Mouse (Mus musculus) lung, embryonic 14.5 days (tissue): ENCODE data around the gene Ccr3. TPM values are rescaled to one million over a fixed set of nuclear protein-coding genes. Genes with fewer than 3 reads are reported as not detected.

Experiments
- ATAC-seq: fragments of 200-750 bp; cut with Nextera tagmentation; 2 replicates; pipeline ENCODE4 v1.8.0; 2017; ENCODE audit warnings: mild to moderate bottlenecking, moderate TSS enrichment, moderate library complexity; ENCODE audit not compliant: insufficient read depth
- DNase-seq: peaks from one replicate; pipeline ENCODE4 v3.0.0-alpha.2; 2015
- H3K27ac ChIP-seq: fragments of 300-500 bp; sonication (generic); 2 replicates; pipeline ENCODE4 v1.5.1; 2014; ENCODE audit warnings: low read depth, mild to moderate bottlenecking, moderate library complexity
- H3K27me3 ChIP-seq: fragments of 300-500 bp; sonication (generic); 2 replicates; pipeline ENCODE4 v1.6.1; 2014; ENCODE audit warnings: low read length, control low read depth; ENCODE audit not compliant: insufficient read depth
- H3K36me3 ChIP-seq: fragments of 300-500 bp; sonication (generic); 2 replicates; pipeline ENCODE4 v1.6.1; 2014; ENCODE audit warnings: control low read depth; ENCODE audit not compliant: insufficient read depth
- H3K4me1 ChIP-seq: fragments of 300-500 bp; sonication (generic); 2 replicates; pipeline ENCODE4 v1.6.1; 2014; ENCODE audit warnings: antibody characterized with exemption, control low read depth; ENCODE audit not compliant: insufficient read depth
- H3K4me2 ChIP-seq: fragments of 300-500 bp; sonication (generic); 2 replicates; pipeline ENCODE4 v1.6.1; 2014; ENCODE audit warnings: mild to moderate bottlenecking
- H3K4me3 ChIP-seq: fragments of 300-500 bp; sonication (generic); 2 replicates; pipeline ENCODE4 v1.5.1; 2014; ENCODE audit warnings: low read depth, low read length
- H3K9ac ChIP-seq: fragments of 300-500 bp; sonication (generic); 2 replicates; pipeline ENCODE4 v1.6.1; 2014
- H3K9me3 ChIP-seq: fragments of 300-500 bp; sonication (generic); 2 replicates; pipeline ENCODE4 v1.6.1; 2016; ENCODE audit warnings: low read depth, low read length, control low read depth
- CTCF ChIP-seq: IDR thresholded peaks from 2 replicates; pipeline ENCODE4 v1.5.1; 2016; ENCODE audit warnings: antibody characterized with exemption, low read depth
- WGBS: fragments of 180-500 bp; shearing (Covaris S2); extraction: QIAGEN DNeasy Blood & Tissue Kit; methylation state at CpG from one replicate; pipeline ENCODE4 v1.1.7; 2014; 5-methylcytosine and 5-hydroxymethylcytosine counted together
- polyA plus RNA-seq: library from polyadenylated mRNA; unstranded; fragments of >200 nt; fragmentation: Nextera tagmentation; extraction: Ambion mirVana; gene quantifications from 2 replicates; pipeline ENCODE4 v1.2.1, GENCODE M21; 2014

Ccr3 gene
- polyA plus RNA-seq, 1 experiment from 2014 or later, result not detected

DNA sequence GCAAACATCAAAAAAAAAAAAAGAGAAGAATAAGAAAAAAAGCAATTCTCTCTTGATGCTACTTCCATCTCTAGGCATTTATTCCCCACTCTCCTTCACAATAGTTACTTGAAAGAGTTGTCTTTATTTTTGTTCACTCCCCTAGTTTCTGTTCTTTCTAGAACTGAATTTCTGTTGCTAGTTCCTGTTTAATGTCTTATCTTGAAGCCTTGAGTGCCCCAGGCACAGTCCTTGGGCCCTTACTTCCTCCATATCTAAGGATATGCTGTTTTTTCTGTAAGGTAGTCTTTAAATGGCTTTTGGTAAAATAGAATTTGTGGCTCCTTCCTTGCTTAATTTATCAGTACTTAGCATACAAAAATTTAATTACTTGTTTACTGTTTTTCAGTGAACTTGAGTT lies 36.8 kb upstream of the Ccr3 start:
- Histone ChIP-seq H3K4me3 (no peak overlapping the region), H3K9ac (no peak overlapping the region), H3K4me2 (no peak overlapping the region), H3K27me3 (no peaks in the 10 kb centered on the region), H3K36me3 (no peaks in the 10 kb centered on the region), H3K9me3 (no peaks in the 10 kb centered on the region), H3K4me1 (no peaks in the 10 kb centered on the region), H3K27ac (no peak overlapping the region)
- ATAC-seq (no peak), DNase-seq (no peak)
- TF ChIP-seq CTCF, result no peak

- no peaks in the 10 kb centered on the region for H3K4me1 ChIP-seq
- H3K4me2 ChIP-seq, result no peak overlapping the region
- TF ChIP-seq CTCF, result no peak
- no peak overlapping the region for H3K27ac ChIP-seq
- WGBS, result 69% methylated on average over 2 of the region's 2 CpGs
- H3K36me3 ChIP-seq, result no peaks in the 10 kb centered on the region
- no peak overlapping the region for H3K9ac ChIP-seq
- H3K9me3 ChIP-seq, result no peaks in the 10 kb centered on the region
- no peaks in the 10 kb centered on the region for H3K27me3 ChIP-seq
- no peak overlapping the region for H3K4me3 ChIP-seq
- DNase-seq (peak; percentile 52), ATAC-seq (peak; percentile 44; the same call in 1 of the 2 replicates)
Measured at GRCm38 (mm10) chr9:123986217-123986616, 35.6 kb upstream of the Ccr3 start.

GRCm38 (mm10) chr9:123989671-123990070 lies 32.1 kb upstream of the Ccr3 start:
- H3K4me3 ChIP-seq, result no peak overlapping the region
- no peak overlapping the region for H3K9ac ChIP-seq
- H3K27ac ChIP-seq, result no peak overlapping the region
- H3K27me3 ChIP-seq, result no peaks in the 10 kb centered on the region
- H3K9me3 ChIP-seq, result no peaks in the 10 kb centered on the region
- no peaks in the 10 kb centered on the region for H3K36me3 ChIP-seq
- H3K4me1 ChIP-seq, result no peaks in the 10 kb centered on the region
- WGBS, result 67% methylated on average over 3 of the region's 3 CpGs
- no peak for DNase-seq
- no peak overlapping the region for H3K4me2 ChIP-seq
- no peak for ATAC-seq
- TF ChIP-seq CTCF, result no peak

DNA sequence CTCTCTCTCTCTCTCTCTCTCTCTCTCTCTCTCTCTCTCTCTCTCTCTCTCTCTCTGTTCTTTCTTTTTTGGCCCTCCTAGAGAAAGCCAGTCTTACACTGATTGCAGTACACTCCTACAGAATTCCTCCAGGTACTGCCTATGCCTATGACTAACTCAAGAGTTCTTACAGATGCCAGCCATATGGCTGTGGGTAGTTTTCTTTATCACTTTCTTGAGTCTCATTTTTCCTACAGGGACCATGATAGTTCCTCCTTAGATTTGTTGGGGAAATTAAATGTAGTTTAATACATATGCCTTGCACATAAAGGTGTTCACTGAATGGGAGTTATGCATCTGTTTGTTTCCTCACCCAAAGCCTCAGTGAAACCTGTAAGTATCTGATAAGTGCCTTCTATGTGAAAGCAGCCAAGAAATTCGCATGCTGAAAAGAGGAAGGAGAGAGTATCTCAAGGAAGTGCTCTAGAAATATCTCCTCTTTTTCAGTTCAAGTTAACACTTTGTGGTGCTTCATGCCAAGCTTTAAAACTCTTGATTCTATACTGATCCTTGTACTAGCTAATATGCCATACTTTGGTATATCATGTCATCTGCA lies 30.4 kb upstream of the Ccr3 start:
- H3K27ac ChIP-seq, result no peak overlapping the region
- H3K4me1 ChIP-seq, result no peaks in the 10 kb centered on the region
- no peak overlapping the region for H3K9ac ChIP-seq
- TF ChIP-seq CTCF, result no peak
- WGBS, result 35% methylated on average over 1 of the region's 1 CpGs
- H3K4me2 ChIP-seq, result no peak overlapping the region
- H3K36me3 ChIP-seq, result no peaks in the 10 kb centered on the region
- no peaks in the 10 kb centered on the region for H3K9me3 ChIP-seq
- no peaks in the 10 kb centered on the region for H3K27me3 ChIP-seq
- H3K4me3 ChIP-seq, result no peak overlapping the region
- ATAC-seq, result no peak
- no peak for DNase-seq

DNA sequence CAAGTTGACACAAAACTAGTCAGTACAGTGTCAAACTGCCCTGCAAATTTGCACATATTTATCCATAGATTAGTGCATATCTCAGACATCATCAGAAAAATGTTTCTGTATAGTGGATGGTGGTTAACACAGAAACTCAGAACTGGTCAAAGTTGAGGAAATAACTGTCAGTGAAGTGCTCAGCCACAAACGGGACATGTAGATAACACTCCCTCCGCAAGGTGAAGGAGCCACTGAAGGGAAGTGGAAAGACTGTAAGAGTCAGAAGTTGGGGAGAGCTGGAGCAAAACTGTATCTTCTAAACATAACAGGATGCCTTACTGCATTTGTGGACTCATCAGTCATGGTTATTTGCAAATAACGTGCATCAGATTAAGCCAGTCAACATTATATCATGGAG lies 24.1 kb upstream of the Ccr3 start:
- no peak overlapping the region for H3K4me3 ChIP-seq
- DNase-seq (no peak), ATAC-seq (no peak)
- no peaks in the 10 kb centered on the region for H3K9me3 ChIP-seq
- H3K4me2 ChIP-seq, result no peak overlapping the region
- H3K27ac ChIP-seq, result no peak overlapping the region
- H3K36me3 ChIP-seq, result no peaks in the 10 kb centered on the region
- 51% methylated on average over 3 of the region's 3 CpGs for WGBS
- no peaks in the 10 kb centered on the region for H3K27me3 ChIP-seq
- no peak overlapping the region for H3K9ac ChIP-seq
- TF ChIP-seq CTCF, result no peak
- no peaks in the 10 kb centered on the region for H3K4me1 ChIP-seq

DNA sequence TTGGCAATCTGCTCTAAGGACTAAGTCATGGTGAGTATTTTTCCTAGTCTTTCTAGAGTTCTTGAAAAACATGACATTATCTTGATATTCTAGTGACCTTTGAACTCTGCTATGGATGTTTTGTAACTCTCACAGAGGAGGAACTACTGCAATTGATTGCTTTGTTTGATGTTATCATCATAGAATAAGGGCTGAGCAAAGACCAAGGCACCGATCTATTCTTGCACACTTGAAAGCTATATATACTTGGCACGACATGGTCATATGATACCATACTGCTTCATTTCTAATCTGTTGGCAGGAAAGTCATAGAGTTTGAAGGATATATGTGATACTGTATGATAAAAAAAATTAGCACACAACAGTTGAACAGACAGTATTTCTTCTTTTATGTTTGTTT lies 22.0 kb upstream of the Ccr3 start:
- ATAC-seq (no peak), DNase-seq (no peak)
- WGBS, result 80% methylated on average over 2 of the region's 2 CpGs
- Histone ChIP-seq H3K4me3 (no peak overlapping the region), H3K4me1 (no peaks in the 10 kb centered on the region), H3K4me2 (no peak overlapping the region), H3K9me3 (no peaks in the 10 kb centered on the region), H3K9ac (no peak overlapping the region), H3K36me3 (no peaks in the 10 kb centered on the region), H3K27me3 (no peaks in the 10 kb centered on the region), H3K27ac (no peak overlapping the region)
- TF ChIP-seq CTCF, result no peak

DNA sequence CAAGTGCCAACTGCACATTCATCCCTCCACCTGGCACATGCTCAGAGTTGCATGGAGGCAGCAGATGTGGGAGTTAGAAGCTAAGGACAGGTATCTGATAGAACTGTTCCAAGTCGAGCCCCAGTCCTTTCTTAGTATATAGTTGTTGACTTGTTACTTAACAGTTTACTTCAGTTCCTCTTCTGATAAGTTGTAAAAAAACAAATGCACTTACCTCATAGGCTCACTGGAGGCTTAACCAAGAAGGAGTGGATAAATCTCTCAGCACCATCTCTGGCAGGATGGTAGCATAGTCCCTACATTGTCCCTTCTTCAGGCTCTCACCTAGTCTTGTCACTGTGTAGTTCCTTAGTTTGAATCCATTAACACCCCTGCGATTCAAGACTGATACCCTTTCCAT lies 9.1 kb upstream of the Ccr3 start:
- no peak for DNase-seq
- no peak overlapping the region for H3K4me3 ChIP-seq
- TF ChIP-seq CTCF, result no peak
- H3K9ac ChIP-seq, result no peak overlapping the region
- H3K36me3 ChIP-seq, result no peaks in the 10 kb centered on the region
- no peak overlapping the region for H3K27ac ChIP-seq
- H3K27me3 ChIP-seq, result no peaks in the 10 kb centered on the region
- no peak for ATAC-seq
- H3K9me3 ChIP-seq, result no peaks in the 10 kb centered on the region
- 61% methylated on average over 2 of the region's 2 CpGs for WGBS
- H3K4me2 ChIP-seq, result no peak overlapping the region
- H3K4me1 ChIP-seq, result no peaks in the 10 kb centered on the region

GRCm38 (mm10) chr9:124013270-124013669 lies 8.5 kb upstream of the Ccr3 start:
- Histone ChIP-seq H3K4me3 (no peak overlapping the region), H3K4me2 (no peak overlapping the region), H3K27ac (no peak overlapping the region), H3K4me1 (no peaks in the 10 kb centered on the region), H3K9ac (no peak overlapping the region), H3K36me3 (no peaks in the 10 kb centered on the region), H3K9me3 (no peaks in the 10 kb centered on the region), H3K27me3 (no peaks in the 10 kb centered on the region)
- TF ChIP-seq CTCF, result no peak
- DNase-seq (no peak), ATAC-seq (no peak)
- WGBS, result 73% methylated on average over 3 of the region's 3 CpGs
